Mouse (Mus musculus): Measurements from ENCODE around the gene Fastkd5. TPM values are rescaled to one million over a fixed set of nuclear protein-coding genes. Genes with fewer than 3 reads are reported as not detected.

Fastkd5 gene
- polyA plus RNA-seq, 1 experiment = 1.6 TPM

DNA sequence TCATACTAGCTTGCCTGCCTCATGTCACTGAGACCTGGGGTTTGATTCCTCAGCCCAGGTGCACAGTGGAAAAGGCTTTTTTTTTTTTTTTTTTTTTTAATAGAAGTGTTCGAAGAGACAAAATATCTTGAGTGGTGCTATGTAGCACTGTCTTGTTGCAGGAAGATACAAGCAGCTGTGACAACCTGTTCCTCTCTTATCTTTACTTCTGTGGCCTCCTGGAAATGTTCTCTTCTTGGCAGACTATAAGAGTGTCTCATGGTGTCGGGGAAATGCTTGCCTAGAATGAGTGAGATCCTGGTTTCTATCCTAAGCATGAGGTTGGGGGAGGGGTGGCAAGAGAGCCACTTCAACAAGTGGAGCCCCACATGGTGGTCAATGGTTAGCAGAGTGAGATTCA lies 41.5 kb downstream of the Fastkd5 start:
- TF ChIP-seq CTCF (IDR thresholded peaks at IDR 0.05; ENCODE audit: control insufficient read depth, insufficient read depth, insufficient replicate concordance, low read depth, low read length) (no peak), POLR2A (IDR thresholded peaks at IDR 0.05; ENCODE audit: control insufficient read depth, low read depth, low read length) (no peak)
- Histone ChIP-seq H3K4me1 (ENCODE audit: control insufficient read depth, insufficient read depth, low read length) (no peaks in the 10 kb centered on the region; the same call in none of the 2 replicates), H3K27ac (ENCODE audit: control insufficient read depth, insufficient read depth, low read depth, low read length) (no peak overlapping the region), H3K36me3 (ENCODE audit: control insufficient read depth, insufficient read depth, low read length) (no peaks in the 10 kb centered on the region; the same call in 1 of the 2 replicates), H3K27me3 (ENCODE audit: control insufficient read depth, insufficient read depth, low read length) (no peaks in the 10 kb centered on the region), H3K4me3 (ENCODE audit: control insufficient read depth, low read depth, low read length) (peak overlapping the region; percentile 79)

DNA sequence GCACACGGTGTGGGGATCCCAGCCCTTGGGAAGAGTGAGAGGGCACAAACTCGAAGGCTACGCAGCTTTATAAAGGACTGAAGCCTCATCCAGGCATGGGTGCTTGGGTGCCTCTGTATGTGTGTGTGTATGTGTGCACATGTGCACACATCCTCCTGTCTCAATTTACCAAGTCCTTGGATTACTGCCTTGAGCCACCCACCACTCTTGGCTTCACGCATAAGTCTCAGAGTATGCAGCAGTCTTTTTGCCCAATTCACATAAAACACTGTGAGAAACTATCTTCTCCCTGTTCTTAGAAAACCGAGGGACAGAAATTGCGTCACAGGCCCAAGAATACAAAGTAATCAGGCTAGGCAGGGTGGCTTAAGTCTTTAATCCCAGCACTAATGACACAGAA lies 43.8 kb downstream of the Fastkd5 start:
- H3K27me3 ChIP-seq (ENCODE audit: control insufficient read depth, insufficient read depth, low read length) = no peaks in the 10 kb centered on the region
- H3K4me1 ChIP-seq (ENCODE audit: control insufficient read depth, insufficient read depth, low read length) = no peaks in the 10 kb centered on the region; the same call in none of the 2 replicates
- no peaks in the 10 kb centered on the region for H3K36me3 ChIP-seq (ENCODE audit: control insufficient read depth, insufficient read depth, low read length)
- TF ChIP-seq CTCF (IDR thresholded peaks at IDR 0.05; ENCODE audit: control insufficient read depth, insufficient read depth, insufficient replicate concordance, low read depth, low read length) = no peak
- TF ChIP-seq POLR2A (IDR thresholded peaks at IDR 0.05; ENCODE audit: control insufficient read depth, low read depth, low read length) = no peak
- H3K4me3 ChIP-seq (ENCODE audit: control insufficient read depth, low read depth, low read length) = no peak overlapping the region
- no peak overlapping the region for H3K27ac ChIP-seq (ENCODE audit: control insufficient read depth, insufficient read depth, low read depth, low read length)

- H3K4me1 ChIP-seq (ENCODE audit: control insufficient read depth, insufficient read depth, low read length) = peaks cover 5% of the 10 kb centered on the region
- H3K27me3 ChIP-seq (ENCODE audit: control insufficient read depth, insufficient read depth, low read length) = no peaks in the 10 kb centered on the region
- no peak overlapping the region for H3K27ac ChIP-seq (ENCODE audit: control insufficient read depth, insufficient read depth, low read depth, low read length)
- no peak overlapping the region for H3K4me3 ChIP-seq (ENCODE audit: control insufficient read depth, low read depth, low read length)
- H3K36me3 ChIP-seq (ENCODE audit: control insufficient read depth, insufficient read depth, low read length) = no peaks in the 10 kb centered on the region
- TF ChIP-seq POLR2A (IDR thresholded peaks at IDR 0.05; ENCODE audit: control insufficient read depth, low read depth, low read length) (no peak), CTCF (IDR thresholded peaks at IDR 0.05; ENCODE audit: control insufficient read depth, insufficient read depth, insufficient replicate concordance, low read depth, low read length) (no peak)
Measured at GRCm38 (mm10) chr2:130583902-130584560, 45.8 kb downstream of the Fastkd5 start.

GRCm38 (mm10) chr2:130582552-130582951 lies 47.3 kb downstream of the Fastkd5 start, which contains the start of gene Avp:
Gene Avp, minus strand, starts transcription at chr2:130582554.
- H3K27me3 ChIP-seq (ENCODE audit: control insufficient read depth, insufficient read depth, low read length) = no peaks in the 10 kb centered on the region
- H3K36me3 ChIP-seq (ENCODE audit: control insufficient read depth, insufficient read depth, low read length) = no peaks in the 10 kb centered on the region
- peaks cover 7% of the 10 kb centered on the region for H3K4me1 ChIP-seq (ENCODE audit: control insufficient read depth, insufficient read depth, low read length)
- H3K4me3 ChIP-seq (ENCODE audit: control insufficient read depth, low read depth, low read length) = no peak within 1 kb of the TSS
- H3K27ac ChIP-seq (ENCODE audit: control insufficient read depth, insufficient read depth, low read depth, low read length) = no peak within 1 kb of the TSS
- TF ChIP-seq CTCF (IDR thresholded peaks at IDR 0.05; ENCODE audit: control insufficient read depth, insufficient read depth, insufficient replicate concordance, low read depth, low read length) = no peak
- TF ChIP-seq POLR2A (IDR thresholded peaks at IDR 0.05; ENCODE audit: control insufficient read depth, low read depth, low read length) = no peak

- no peaks in the 10 kb centered on the region for H3K27me3 ChIP-seq (ENCODE audit: control insufficient read depth, insufficient read depth, low read length)
- no peak for TF ChIP-seq CTCF (IDR thresholded peaks at IDR 0.05; ENCODE audit: control insufficient read depth, insufficient read depth, insufficient replicate concordance, low read depth, low read length)
- TF ChIP-seq POLR2A (IDR thresholded peaks at IDR 0.05; ENCODE audit: control insufficient read depth, low read depth, low read length) = no peak
- no peaks in the 10 kb centered on the region for H3K36me3 ChIP-seq (ENCODE audit: control insufficient read depth, insufficient read depth, low read length)
- H3K27ac ChIP-seq (ENCODE audit: control insufficient read depth, insufficient read depth, low read depth, low read length) = no peak overlapping the region
- H3K4me1 ChIP-seq (ENCODE audit: control insufficient read depth, insufficient read depth, low read length) = peaks cover 9% of the 10 kb centered on the region
- H3K4me3 ChIP-seq (ENCODE audit: control insufficient read depth, low read depth, low read length) = no peak overlapping the region
Measured at GRCm38 (mm10) chr2:130581201-130581600, 48.6 kb downstream of the Fastkd5 start.

- Histone ChIP-seq H3K36me3 (ENCODE audit: control insufficient read depth, insufficient read depth, low read length) (no peaks in the 10 kb centered on the region), H3K27me3 (ENCODE audit: control insufficient read depth, insufficient read depth, low read length) (no peaks in the 10 kb centered on the region), H3K4me1 (ENCODE audit: control insufficient read depth, insufficient read depth, low read length) (peaks cover 10% of the 10 kb centered on the region), H3K27ac (ENCODE audit: control insufficient read depth, insufficient read depth, low read depth, low read length) (no peak overlapping the region), H3K4me3 (ENCODE audit: control insufficient read depth, low read depth, low read length) (no peak overlapping the region)
- TF ChIP-seq CTCF (IDR thresholded peaks at IDR 0.05; ENCODE audit: control insufficient read depth, insufficient read depth, insufficient replicate concordance, low read depth, low read length) (no peak), POLR2A (IDR thresholded peaks at IDR 0.05; ENCODE audit: control insufficient read depth, low read depth, low read length) (no peak)
Measured at GRCm38 (mm10) chr2:130579791-130580190, 50.0 kb downstream of the Fastkd5 start.

GRCm38 (mm10) chr2:130578148-130578547 lies 51.7 kb downstream of the Fastkd5 start:
- Histone ChIP-seq H3K27me3 (ENCODE audit: control insufficient read depth, insufficient read depth, low read length) (no peaks in the 10 kb centered on the region), H3K4me1 (ENCODE audit: control insufficient read depth, insufficient read depth, low read length) (peaks cover 10% of the 10 kb centered on the region), H3K4me3 (ENCODE audit: control insufficient read depth, low read depth, low read length) (no peak overlapping the region), H3K27ac (ENCODE audit: control insufficient read depth, insufficient read depth, low read depth, low read length) (no peak overlapping the region), H3K36me3 (ENCODE audit: control insufficient read depth, insufficient read depth, low read length) (no peaks in the 10 kb centered on the region)
- TF ChIP-seq CTCF (IDR thresholded peaks at IDR 0.05; ENCODE audit: control insufficient read depth, insufficient read depth, insufficient replicate concordance, low read depth, low read length) = peak; percentile 58; the same call in 1 of the 2 replicates
- no peak for TF ChIP-seq POLR2A (IDR thresholded peaks at IDR 0.05; ENCODE audit: control insufficient read depth, low read depth, low read length)

Measured in testis, adult 2 months (tissue).